27 mouse cellular contexts compared by ENCODE assay signal in the genomic region with DNA sequence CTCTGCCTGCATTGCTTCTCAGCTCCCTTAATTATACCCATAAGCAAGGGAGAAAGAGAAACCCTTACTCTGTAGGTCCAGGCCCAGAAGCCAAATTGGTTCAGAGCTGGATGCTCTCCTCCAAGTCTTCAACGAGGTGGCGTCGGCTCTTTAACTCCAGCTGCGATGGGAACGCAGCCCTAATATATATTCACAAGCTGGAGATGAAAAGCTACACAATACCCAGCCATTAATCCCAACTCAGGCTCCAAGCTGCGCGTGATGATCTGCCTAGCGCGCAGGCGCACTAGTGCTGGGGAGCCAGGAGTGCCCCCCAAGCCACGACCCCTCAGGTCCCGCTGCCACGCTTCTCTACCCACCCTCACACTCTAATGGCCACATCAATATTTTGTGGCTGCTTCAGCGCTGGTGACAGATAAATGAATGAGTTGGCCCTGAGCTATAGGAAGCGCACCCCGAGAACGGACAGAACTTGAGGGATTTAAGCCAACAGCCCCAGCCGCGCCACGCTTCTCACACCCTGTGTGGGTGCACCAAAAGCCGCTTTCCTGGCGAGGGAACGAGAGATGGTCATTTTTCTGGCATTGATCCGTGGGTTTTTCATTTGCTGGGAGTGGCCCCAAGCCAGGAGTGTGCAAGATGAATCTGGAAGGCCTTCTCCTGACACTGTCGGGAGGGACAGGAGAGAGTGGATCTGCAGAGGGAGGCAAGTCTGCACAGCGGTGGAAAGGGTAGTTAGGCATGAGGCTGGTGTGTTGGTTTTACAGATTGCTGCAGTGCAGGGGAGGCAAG.
A peak's percentile ranks its signal among the peaks of the same experiment; 100 is the strongest.
DNase-seq lines count a peak whose midpoint lies in the region; ATAC-seq and TF ChIP-seq lines count a peak whose summit lies in the region.
"Had no signal": no experiment of that assay in that cellular context is flagged by ENCODE, and none has a peak within 500 bp of the region (broad histone marks: within the 10 kb centered on the region; RNA-seq: fewer than 3 reads in every experiment).

No protein-coding gene starts in this region.

- H3K4me2 ChIP-seq in lung, embryonic 14.5 days, result no peak overlapping the region
- no peak overlapping the region for H3K4me2 ChIP-seq in lung, postnatal 0 days (replicated peaks; ENCODE audit: low read depth, low read length)
- H3K4me2 ChIP-seq: embryonic facial prominence, embryonic 15.5 days; heart, embryonic 13.5 days; kidney, embryonic 15.5 days; limb, embryonic 15.5 days; midbrain, embryonic 12.5 days had no signal

- peak; percentile 70 for ATAC-seq in lung, embryonic 14.5 days (ENCODE audit: insufficient read depth)
- peak; percentile 37; the same call in 1 of the 2 replicates for ATAC-seq in lung, postnatal 0 days
- ATAC-seq: forebrain, embryonic 16.5 days had no signal

- no peaks in the 10 kb centered on the region for H3K36me3 ChIP-seq in lung, embryonic 14.5 days (ENCODE audit: insufficient read depth)
- no peaks in the 10 kb centered on the region for H3K36me3 ChIP-seq in lung, postnatal 0 days (ENCODE audit: insufficient read depth, low read length)
- H3K36me3 ChIP-seq: embryonic facial prominence, embryonic 15.5 days; heart, embryonic 13.5 days; kidney, embryonic 15.5 days; limb, embryonic 15.5 days; midbrain, embryonic 12.5 days had no signal

- TF ChIP-seq POLR2A in brain, embryonic 14.5 days (IDR thresholded peaks at IDR 0.05; ENCODE audit: borderline replicate concordance, extremely low read depth, insufficient read depth, insufficient read length, poor library complexity, severe bottlenecking), result no peak

- peaks cover 3% of the 10 kb centered on the region; the same call in 1 of the 2 replicates for H3K4me1 ChIP-seq in lung, embryonic 14.5 days (ENCODE audit: insufficient read depth)
- H3K4me1 ChIP-seq in lung, postnatal 0 days (ENCODE audit: insufficient read depth, low read depth, low read length), result no peaks in the 10 kb centered on the region
- H3K4me1 ChIP-seq: embryonic facial prominence, embryonic 15.5 days had no signal

- no peaks in the 10 kb centered on the region for H3K27me3 ChIP-seq in lung, embryonic 14.5 days (ENCODE audit: insufficient read depth, low read length)
- H3K27me3 ChIP-seq in lung, postnatal 0 days (replicated peaks; ENCODE audit: insufficient read depth, low read length), result no peaks in the 10 kb centered on the region
- H3K27me3 ChIP-seq: embryonic facial prominence, embryonic 15.5 days; kidney, embryonic 15.5 days; limb, embryonic 15.5 days; midbrain, embryonic 12.5 days had no signal

- no peak for TF ChIP-seq CTCF in lung, embryonic 14.5 days (IDR thresholded peaks at IDR 0.05; ENCODE audit: low read depth)
- no peak for TF ChIP-seq CTCF in brain, embryonic 14.5 days (IDR thresholded peaks at IDR 0.05; ENCODE audit: borderline replicate concordance, extremely low read depth, insufficient read depth, insufficient read length)
- no peak for TF ChIP-seq CTCF in lung, postnatal 0 days (IDR thresholded peaks at IDR 0.05)

- H3K9me3 ChIP-seq in lung, embryonic 14.5 days (ENCODE audit: low read depth, low read length), result no peaks in the 10 kb centered on the region
- H3K9me3 ChIP-seq in lung, postnatal 0 days (ENCODE audit: low read length), result no peaks in the 10 kb centered on the region
- H3K9me3 ChIP-seq: embryonic facial prominence, embryonic 15.5 days; heart, embryonic 13.5 days; kidney, embryonic 15.5 days; limb, embryonic 15.5 days; midbrain, embryonic 12.5 days had no signal

- DNase-seq in cerebellum, postnatal 14 days, result peak; percentile 45 to 49
- DNase-seq in cerebellum, adult 8-10 months, result no peak
- DNase-seq in lung, embryonic 14.5 days, result peak; percentile 89
- no peak for DNase-seq in lung, postnatal 25 days (ENCODE audit: low spot score)
- DNase-seq in brain, embryonic 14.5 days (ENCODE audit: low read depth), result peak; percentile 63
- DNase-seq in lung, postnatal 0 days (ENCODE audit: low spot score), result peak; percentile 41
- no peak for DNase-seq in heart, adult 8-10 months (ENCODE audit: low spot score)
- no peak for DNase-seq in kidney, postnatal 25 days
- DNase-seq: adrenal gland, postnatal 36 days; cerebellum, adult 11 months; cerebellum, postnatal 36 days; embryo, embryonic 11 days; gastrocnemius, postnatal 25 days; heart, adult 18-20 months; heart, postnatal 14 days; kidney, adult 11 months; kidney, postnatal 4 days; right cerebral cortex, adult 18-20 months; right cerebral cortex, postnatal 4 days; thymus, postnatal 14 days had no signal

- 44% methylated on average over 26 of the region's 26 CpGs for WGBS in lung, embryonic 14.5 days
- 57% methylated on average over 26 of the region's 26 CpGs for WGBS in lung, postnatal 0 days

- TF ChIP-seq EP300 in lung, postnatal 0 days (IDR thresholded peaks at IDR 0.05), result no peak

- H3K27ac ChIP-seq in lung, embryonic 14.5 days (ENCODE audit: low read depth), result no peak overlapping the region
- no peak overlapping the region for H3K27ac ChIP-seq in lung, postnatal 0 days (ENCODE audit: low read length)
- H3K27ac ChIP-seq: embryonic facial prominence, embryonic 15.5 days; heart, embryonic 13.5 days; kidney, embryonic 15.5 days; limb, embryonic 15.5 days; liver, embryonic 14.5 days; midbrain, embryonic 12.5 days had no signal

- H3K4me3 ChIP-seq in lung, embryonic 14.5 days (ENCODE audit: low read depth, low read length), result no peak overlapping the region
- H3K4me3 ChIP-seq in lung, postnatal 0 days (ENCODE audit: low read depth, low read length), result no peak overlapping the region
- H3K4me3 ChIP-seq: embryonic facial prominence, embryonic 15.5 days; heart, embryonic 13.5 days; kidney, embryonic 15.5 days; limb, embryonic 15.5 days; midbrain, embryonic 12.5 days had no signal

- no peak overlapping the region for H3K9ac ChIP-seq in lung, embryonic 14.5 days
- H3K9ac ChIP-seq in lung, postnatal 0 days (replicated peaks; ENCODE audit: low read depth), result no peak overlapping the region
- H3K9ac ChIP-seq: embryonic facial prominence, embryonic 15.5 days; heart, embryonic 13.5 days; kidney, embryonic 15.5 days; limb, embryonic 15.5 days; liver, embryonic 14.5 days; midbrain, embryonic 12.5 days had no signal

Comparison
In these comparisons a context has a peak if more than half of its experiments do, and no peak if none do; other contexts are left out.
1. DNase-seq: peak in cerebellum, postnatal 14 days (2 of 2), lung, embryonic 14.5 days (single experiment), brain, embryonic 14.5 days (single experiment) and lung, postnatal 0 days (single experiment); none in cerebellum, adult 8-10 months (single experiment), lung, postnatal 25 days (single experiment), heart, adult 8-10 months (single experiment) and kidney, postnatal 25 days (0 of 2).